Mouse (Mus musculus) hindbrain, embryonic 15.5 days (tissue): Measurements from ENCODE around the gene Dpf3. TPM values are rescaled to one million over a fixed set of nuclear protein-coding genes. Genes with fewer than 3 reads are reported as not detected.

Experiments
- ATAC-seq: fragments of 200-750 bp; cut with Nextera tagmentation; 2 replicates; pipeline ENCODE4 v1.8.0; 2017; ENCODE audit warnings: low read depth, moderate number of reproducible peaks, moderate TSS enrichment; ENCODE audit not compliant: low FRiP score
- H3K27ac ChIP-seq: fragments of 300-500 bp; sonication (generic); replicated peaks from 2 replicates; pipeline ENCODE4 v1.5.1; 2015; ENCODE audit warnings: mild to moderate bottlenecking, inconsistent platforms
- H3K27me3 ChIP-seq: fragments of 300-500 bp; sonication (generic); 2 replicates; pipeline ENCODE4 v1.6.1; 2015; ENCODE audit warnings: control low read depth, inconsistent platforms
- H3K36me3 ChIP-seq: fragments of 300-500 bp; sonication (generic); 2 replicates; pipeline ENCODE4 v1.6.1; 2015; ENCODE audit warnings: control low read depth, inconsistent platforms
- H3K4me1 ChIP-seq: fragments of 300-500 bp; sonication (generic); replicated peaks from 2 replicates; pipeline ENCODE4 v1.6.1; 2015; ENCODE audit warnings: control low read depth, inconsistent platforms
- H3K4me2 ChIP-seq: fragments of 300-500 bp; sonication (generic); 2 replicates; pipeline ENCODE4 v1.6.1; 2015; ENCODE audit warnings: moderate library complexity, mild to moderate bottlenecking, inconsistent platforms
- H3K4me3 ChIP-seq: fragments of 300-500 bp; sonication (generic); 2 replicates; pipeline ENCODE4 v1.5.1; 2015; ENCODE audit warnings: mild to moderate bottlenecking, inconsistent platforms
- H3K9ac ChIP-seq: fragments of 300-500 bp; sonication (generic); 2 replicates; pipeline ENCODE4 v1.6.1; 2015; ENCODE audit warnings: inconsistent platforms
- H3K9me3 ChIP-seq: fragments of 300-500 bp; sonication (generic); 2 replicates; pipeline ENCODE4 v1.6.1; 2016; ENCODE audit warnings: control low read depth, inconsistent platforms
- whole genome bisulfite sequencing: fragments of 180-500 bp; shearing (Covaris S2); methylation state at CpG from one replicate; pipeline ENCODE4 v1.1.7; 2015; 5-methylcytosine and 5-hydroxymethylcytosine counted together
- polyA plus RNA-seq: library from polyadenylated mRNA; unstranded; fragments of >200 nt; fragmentation: Nextera tagmentation; extraction: Ambion mirVana; gene quantifications from 2 replicates; pipeline ENCODE4 v1.2.1, GENCODE M21; 2015

Dpf3 gene
- polyA plus RNA-seq, 1 experiment from 2014 or later, result 22.7 TPM

DNA sequence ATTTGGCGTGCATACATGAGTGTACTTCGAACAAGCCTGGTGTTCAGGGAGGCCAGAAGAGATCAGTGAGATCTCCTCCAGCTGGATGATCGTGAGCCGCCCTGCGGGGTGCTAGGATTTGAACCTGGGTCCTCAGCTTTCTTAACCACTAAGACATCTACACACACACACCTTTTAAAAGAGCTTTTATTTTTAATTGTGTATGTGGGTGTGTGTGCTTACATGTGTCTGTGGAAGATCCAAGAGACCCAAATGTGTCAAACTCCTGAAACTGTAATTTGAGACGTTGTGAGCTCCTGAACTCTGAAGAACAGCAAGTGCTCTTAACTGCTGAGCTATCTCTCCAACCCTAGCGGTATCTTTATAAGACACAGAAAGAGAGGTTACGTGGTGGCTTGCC is 33.6 kb upstream of the Dpf3 start:
- H3K4me1 ChIP-seq, result peaks cover 24% of the 10 kb centered on the region
- H3K36me3 ChIP-seq, result no peaks in the 10 kb centered on the region
- peak overlapping the region; percentile 68 for H3K9ac ChIP-seq
- no peak for ATAC-seq
- no peaks in the 10 kb centered on the region for H3K27me3 ChIP-seq
- H3K4me2 ChIP-seq, result peak overlapping the region; percentile 68
- peak overlapping the region; percentile 74 for H3K4me3 ChIP-seq
- 49% methylated on average over 8 of the region's 8 CpGs for WGBS
- H3K9me3 ChIP-seq, result no peaks in the 10 kb centered on the region
- no peak overlapping the region; the same call in 1 of the 2 replicates for H3K27ac ChIP-seq

GRCm38 (mm10) chr12:83520311-83520890 is 32.9 kb upstream of the Dpf3 start, which contains the start of gene Dcaf4:
TSS of gene Dcaf4 (plus strand) at chr12:83520466.
- Histone ChIP-seq H3K36me3 (no peaks in the 10 kb centered on the region), H3K4me2 (peak within 1 kb of the TSS; percentile 68), H3K9ac (peak within 1 kb of the TSS; percentile 68), H3K4me3 (peak within 1 kb of the TSS; percentile 74), H3K4me1 (peaks cover 24% of the 10 kb centered on the region), H3K9me3 (no peaks in the 10 kb centered on the region), H3K27me3 (no peaks in the 10 kb centered on the region), H3K27ac (peak within 1 kb of the TSS; percentile 80)
- WGBS, result under 1% methylated on average over 32 of the region's 32 CpGs
- peak; percentile 98 for ATAC-seq

- 93% methylated on average over 3 of the region's 3 CpGs for WGBS
- no peak overlapping the region for H3K27ac ChIP-seq
- no peak for ATAC-seq
- no peaks in the 10 kb centered on the region for H3K36me3 ChIP-seq
- H3K9ac ChIP-seq, result no peak overlapping the region
- no peaks in the 10 kb centered on the region for H3K27me3 ChIP-seq
- H3K4me2 ChIP-seq, result no peak overlapping the region
- peaks cover 24% of the 10 kb centered on the region for H3K4me1 ChIP-seq
- no peak overlapping the region for H3K4me3 ChIP-seq
- no peaks in the 10 kb centered on the region for H3K9me3 ChIP-seq
These were observed 30.1 kb upstream of the Dpf3 start for GRCm38 (mm10) chr12:83517580-83517979.

GRCm38 (mm10) chr12:83514216-83514615 is 26.7 kb upstream of the Dpf3 start:
- Histone ChIP-seq H3K27ac (no peak overlapping the region), H3K9me3 (no peaks in the 10 kb centered on the region), H3K4me1 (peaks cover 7% of the 10 kb centered on the region), H3K36me3 (no peaks in the 10 kb centered on the region), H3K9ac (no peak overlapping the region), H3K4me3 (no peak overlapping the region), H3K27me3 (no peaks in the 10 kb centered on the region), H3K4me2 (no peak overlapping the region)
- WGBS, result 31% methylated on average over 4 of the region's 4 CpGs
- no peak for ATAC-seq

GRCm38 (mm10) chr12:83513185-83513584 is 25.7 kb upstream of the Dpf3 start:
- Histone ChIP-seq H3K27ac (no peak overlapping the region), H3K4me3 (no peak overlapping the region)
- ATAC-seq, result peak; percentile 68; the same call in 1 of the 2 replicates

GRCm38 (mm10) chr12:83512783-83513182 is 25.3 kb upstream of the Dpf3 start:
- Histone ChIP-seq H3K9ac (no peak overlapping the region), H3K27me3 (no peaks in the 10 kb centered on the region), H3K36me3 (no peaks in the 10 kb centered on the region), H3K4me2 (no peak overlapping the region; the same call in 1 of the 2 replicates), H3K4me1 (peaks cover 7% of the 10 kb centered on the region), H3K27ac (no peak overlapping the region; the same call in 1 of the 2 replicates), H3K9me3 (no peaks in the 10 kb centered on the region), H3K4me3 (no peak overlapping the region)
- peak; percentile 52; the same call in 1 of the 2 replicates for ATAC-seq
- 18% methylated on average over 4 of the region's 4 CpGs for WGBS

More at GRCm38 (mm10) chr12:83513185-83513584, 25.7 kb upstream of the Dpf3 start:
- no peaks in the 10 kb centered on the region for H3K27me3 ChIP-seq
- no peak overlapping the region; the same call in 1 of the 2 replicates for H3K4me2 ChIP-seq
- WGBS, result 28% methylated on average over 5 of the region's 5 CpGs
- no peak overlapping the region for H3K9ac ChIP-seq
- no peaks in the 10 kb centered on the region for H3K9me3 ChIP-seq
- H3K36me3 ChIP-seq, result no peaks in the 10 kb centered on the region
- peaks cover 7% of the 10 kb centered on the region for H3K4me1 ChIP-seq

DNA sequence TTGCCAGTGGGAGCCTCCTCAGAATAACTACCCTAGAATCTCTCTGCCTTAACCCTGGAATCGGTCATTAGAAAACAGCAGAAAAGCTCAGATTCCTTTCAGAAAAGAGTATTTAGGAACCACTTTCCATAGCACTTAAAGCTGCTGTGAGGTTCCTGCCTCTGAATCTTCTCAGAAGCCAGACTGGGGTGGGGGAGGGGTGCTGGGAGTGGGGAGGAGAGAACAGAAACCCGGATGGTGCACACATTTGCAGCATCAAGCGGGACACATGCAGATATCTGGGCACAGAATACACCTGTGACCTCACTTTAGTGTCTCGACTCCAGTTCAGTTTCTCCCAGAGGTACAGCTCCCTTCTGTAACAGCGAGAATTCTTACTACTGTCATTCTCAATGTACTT is 23.1 kb upstream of the Dpf3 start:
- H3K9ac ChIP-seq, result no peak overlapping the region
- no peaks in the 10 kb centered on the region for H3K36me3 ChIP-seq
- H3K27me3 ChIP-seq, result no peaks in the 10 kb centered on the region
- no peak for ATAC-seq
- H3K4me2 ChIP-seq, result no peak overlapping the region
- no peak overlapping the region for H3K4me3 ChIP-seq
- H3K4me1 ChIP-seq, result peaks cover 7% of the 10 kb centered on the region
- 82% methylated on average over 5 of the region's 5 CpGs for WGBS
- H3K27ac ChIP-seq, result no peak overlapping the region
- no peaks in the 10 kb centered on the region for H3K9me3 ChIP-seq

DNA sequence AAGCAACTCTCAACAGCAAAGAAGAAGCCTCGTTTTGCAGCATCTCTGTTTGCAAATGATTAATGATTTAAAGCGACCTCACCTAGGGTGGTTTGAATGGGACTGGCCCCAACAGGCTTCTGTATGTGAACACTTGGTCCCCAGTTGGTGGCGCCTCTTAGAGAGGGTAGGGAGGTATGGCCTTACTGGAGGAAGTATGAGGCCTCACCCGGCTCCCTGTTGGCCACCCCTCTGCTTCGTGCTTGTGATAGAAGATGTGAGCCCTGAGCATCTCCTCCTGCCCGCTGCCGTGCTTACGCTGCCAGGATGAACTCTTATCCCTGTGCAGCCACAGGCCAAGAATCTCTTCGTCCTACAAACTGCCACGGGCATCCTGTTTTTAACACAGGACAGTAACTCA is 19.0 kb upstream of the Dpf3 start:
- Histone ChIP-seq H3K27me3 (no peaks in the 10 kb centered on the region), H3K4me3 (no peak overlapping the region), H3K4me1 (no peaks in the 10 kb centered on the region), H3K27ac (no peak overlapping the region), H3K36me3 (no peaks in the 10 kb centered on the region), H3K4me2 (no peak overlapping the region), H3K9ac (no peak overlapping the region), H3K9me3 (no peaks in the 10 kb centered on the region)
- ATAC-seq, result no peak
- 78% methylated on average over 10 of the region's 10 CpGs for WGBS

- H3K9me3 ChIP-seq, result no peaks in the 10 kb centered on the region
- no peaks in the 10 kb centered on the region for H3K36me3 ChIP-seq
- no peak overlapping the region for H3K4me2 ChIP-seq
- 7% methylated on average over 9 of the region's 9 CpGs for WGBS
- H3K9ac ChIP-seq, result no peak overlapping the region
- peak; percentile 23; the same call in 1 of the 2 replicates for ATAC-seq
- H3K4me3 ChIP-seq, result no peak overlapping the region
- no peak overlapping the region for H3K27ac ChIP-seq
- H3K4me1 ChIP-seq, result no peaks in the 10 kb centered on the region
- no peaks in the 10 kb centered on the region for H3K27me3 ChIP-seq
These were observed 14.7 kb upstream of the Dpf3 start for GRCm38 (mm10) chr12:83502190-83502589.

DNA sequence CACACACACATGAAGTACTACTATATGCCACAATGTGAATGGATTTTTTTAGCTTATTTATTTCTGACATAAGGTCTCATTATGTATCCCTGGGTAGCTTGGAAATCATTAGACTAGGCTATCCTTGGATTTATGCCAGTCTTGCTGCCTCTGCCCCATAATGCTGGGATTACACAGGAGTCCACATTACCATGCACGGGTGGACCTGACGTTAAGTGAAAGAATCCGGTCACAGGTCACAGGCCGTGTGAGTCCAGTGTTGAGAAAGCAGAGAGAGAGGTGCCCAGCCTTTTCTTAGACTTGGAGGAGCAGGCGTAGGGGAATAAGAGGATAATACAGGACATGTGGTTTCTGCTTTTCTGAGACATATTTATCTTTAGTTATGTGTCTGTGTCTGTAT is 11.7 kb upstream of the Dpf3 start:
- Histone ChIP-seq H3K9ac (no peak overlapping the region), H3K9me3 (no peaks in the 10 kb centered on the region), H3K4me1 (no peaks in the 10 kb centered on the region), H3K27ac (no peak overlapping the region), H3K27me3 (no peaks in the 10 kb centered on the region), H3K4me3 (no peak overlapping the region), H3K4me2 (no peak overlapping the region), H3K36me3 (no peaks in the 10 kb centered on the region)
- 74% methylated on average over 5 of the region's 5 CpGs for WGBS
- no peak for ATAC-seq

DNA sequence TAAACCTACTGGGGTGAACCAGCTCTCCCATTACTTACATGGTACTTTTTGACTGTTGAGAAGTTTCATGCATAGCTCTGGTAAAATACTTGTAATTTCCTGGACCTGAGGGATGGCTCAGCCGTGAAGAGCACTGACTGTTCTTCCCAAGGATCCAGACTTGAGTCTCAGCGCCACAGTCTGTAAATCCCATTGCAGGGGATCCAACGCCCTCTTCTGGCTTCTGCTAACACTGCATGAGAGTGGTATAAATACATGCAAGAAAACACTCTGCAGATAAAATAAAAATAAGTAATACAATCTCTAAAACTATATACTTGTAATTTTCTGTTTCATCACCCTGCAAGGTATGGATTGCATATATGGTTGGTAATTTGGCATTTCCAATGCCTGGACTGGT is 10.4 kb upstream of the Dpf3 start:
- no peaks in the 10 kb centered on the region for H3K4me1 ChIP-seq
- H3K4me3 ChIP-seq, result no peak overlapping the region
- ATAC-seq, result no peak
- H3K27me3 ChIP-seq, result no peaks in the 10 kb centered on the region
- H3K36me3 ChIP-seq, result no peaks in the 10 kb centered on the region
- no peaks in the 10 kb centered on the region for H3K9me3 ChIP-seq
- H3K4me2 ChIP-seq, result no peak overlapping the region
- WGBS, result 75% methylated on average over 3 of the region's 3 CpGs
- no peak overlapping the region for H3K27ac ChIP-seq
- no peak overlapping the region for H3K9ac ChIP-seq

GRCm38 (mm10) chr12:83496736-83497135 is 9.2 kb upstream of the Dpf3 start:
- no peak overlapping the region for H3K4me3 ChIP-seq
- no peaks in the 10 kb centered on the region for H3K27me3 ChIP-seq
- H3K4me1 ChIP-seq, result no peaks in the 10 kb centered on the region
- 87% methylated on average over 6 of the region's 6 CpGs for WGBS
- no peak overlapping the region for H3K27ac ChIP-seq
- no peak overlapping the region for H3K4me2 ChIP-seq
- H3K36me3 ChIP-seq, result no peaks in the 10 kb centered on the region
- no peaks in the 10 kb centered on the region for H3K9me3 ChIP-seq
- no peak for ATAC-seq
- no peak overlapping the region for H3K9ac ChIP-seq

GRCm38 (mm10) chr12:83496336-83496735 is 8.8 kb upstream of the Dpf3 start:
- whole genome bisulfite sequencing, result 83% methylated on average over 4 of the region's 4 CpGs

More at GRCm38 (mm10) chr12:83496336-83496735, 8.8 kb upstream of the Dpf3 start:
- Histone ChIP-seq H3K9me3 (no peaks in the 10 kb centered on the region), H3K4me2 (no peak overlapping the region), H3K4me3 (no peak overlapping the region), H3K27ac (no peak overlapping the region), H3K36me3 (no peaks in the 10 kb centered on the region), H3K27me3 (no peaks in the 10 kb centered on the region), H3K4me1 (no peaks in the 10 kb centered on the region), H3K9ac (no peak overlapping the region)
- no peak for ATAC-seq
